Mouse (Mus musculus) CD8-positive naive resting alpha-beta T cell, adult 2 months (primary cell): Measurements from ENCODE around the gene Alkbh1.

ENCODE experiments used
- DNase-seq, 2 experiments: peaks; one replicate each; pipeline ENCODE4 v3.0.0; 2022; ENCODE audit warnings: low read depth in 2 of 2, low spot score in 2 of 2

Alkbh1 gene

DNA sequence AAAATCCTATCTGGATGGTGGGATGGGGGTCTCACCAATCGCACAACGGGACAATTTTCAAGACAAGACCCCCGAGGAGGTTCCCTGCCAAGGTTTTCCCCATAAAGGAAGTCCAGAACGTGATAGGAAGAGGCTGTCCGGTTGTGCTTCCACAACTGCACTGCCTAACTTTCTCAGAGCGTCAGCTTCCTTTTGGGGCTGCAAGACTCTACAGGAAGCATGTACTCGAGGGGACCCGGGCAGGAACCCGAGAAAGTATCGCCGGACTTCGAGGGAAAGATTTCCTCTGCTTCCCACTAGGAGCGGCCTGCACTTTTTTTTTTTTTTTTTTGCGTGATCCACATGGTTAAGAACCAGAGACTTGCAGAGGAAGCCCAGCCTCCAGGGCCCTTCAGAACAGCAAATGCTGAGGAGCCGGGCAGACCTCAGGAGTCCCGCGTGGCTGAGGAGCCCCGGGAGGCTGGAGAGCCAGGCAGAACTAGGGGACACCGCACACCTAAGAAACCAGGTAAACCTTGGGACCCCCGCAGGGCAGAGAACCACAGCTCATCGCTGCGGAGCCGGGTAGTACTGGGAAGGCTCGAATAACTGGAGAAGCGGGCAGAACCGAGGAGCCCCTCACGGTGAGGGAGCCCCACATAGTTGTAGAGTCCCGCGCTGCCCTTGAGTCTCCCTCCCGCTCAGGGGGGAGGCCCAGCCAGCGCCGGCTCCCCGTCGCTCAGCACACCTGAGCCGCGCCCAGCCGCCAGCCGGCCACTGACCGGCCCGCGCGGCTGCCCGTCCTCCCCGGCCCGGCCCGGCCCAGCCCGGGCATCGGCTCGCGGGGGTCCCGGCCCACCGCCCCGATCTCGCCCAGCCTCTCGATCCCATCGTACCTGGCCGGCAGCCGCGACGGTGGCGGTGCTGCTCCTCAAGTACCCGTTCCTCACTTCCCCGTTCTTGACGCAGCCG lies 56.4 kb downstream of the Alkbh1 start:
- DNase-seq = peak; percentile 5 to 16

GRCm38 (mm10) chr12:87385051-87385450 lies 58.8 kb downstream of the Alkbh1 start:
- DNase-seq = no peak

DNA sequence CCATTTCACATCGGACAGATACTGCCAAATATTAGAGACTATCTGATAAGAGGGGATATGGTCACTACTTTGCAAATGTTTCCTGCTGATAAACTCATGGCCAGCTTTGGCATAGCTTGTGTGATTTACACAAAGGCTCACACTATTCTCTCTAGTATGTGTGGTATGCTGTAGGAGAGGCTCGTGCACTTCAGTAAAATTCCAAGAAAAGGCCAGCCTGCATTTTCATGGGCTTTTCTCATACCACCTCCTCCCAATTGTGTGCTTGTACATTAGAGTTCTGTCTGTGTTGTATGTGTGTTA lies 62.5 kb downstream of the Alkbh1 start:
- no peak for DNase-seq

DNA sequence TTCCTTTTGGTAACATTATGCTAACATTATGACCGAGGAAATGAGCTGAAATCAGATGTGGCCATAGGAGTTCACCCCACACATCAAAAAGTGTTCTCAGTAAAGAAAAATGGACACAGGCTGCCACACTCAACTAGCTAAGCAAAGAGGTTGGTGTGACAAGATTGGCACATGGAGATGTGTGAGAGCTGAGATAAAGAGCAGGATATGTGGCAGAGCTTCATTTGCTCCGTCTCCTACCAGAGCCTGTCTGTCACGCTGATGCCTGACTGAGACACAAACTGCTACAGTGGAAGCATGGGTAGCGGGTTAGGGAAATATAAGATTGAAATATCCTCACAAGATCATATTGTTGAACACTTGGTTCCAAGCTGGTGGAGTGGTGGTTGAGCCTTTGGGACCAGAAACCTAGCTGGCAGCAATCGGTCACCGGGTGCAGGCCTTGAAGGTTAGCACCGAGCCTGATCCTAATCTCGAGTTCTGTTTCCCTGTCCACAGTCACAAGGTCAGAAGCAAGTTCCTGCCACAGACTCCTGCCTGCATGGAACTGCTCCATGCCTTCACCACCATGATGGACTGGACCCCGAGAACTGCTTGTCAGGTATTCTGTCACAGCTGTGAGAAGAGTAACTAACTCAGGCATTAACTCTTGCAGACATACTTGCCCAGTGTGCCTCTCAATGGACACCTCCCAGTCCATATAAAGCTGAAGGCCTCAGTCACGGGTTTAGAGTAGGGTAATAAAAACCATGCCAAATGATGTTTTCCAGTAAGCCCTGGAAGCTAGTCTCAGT lies 63.0 kb downstream of the Alkbh1 start:
- no peak for DNase-seq

DNA sequence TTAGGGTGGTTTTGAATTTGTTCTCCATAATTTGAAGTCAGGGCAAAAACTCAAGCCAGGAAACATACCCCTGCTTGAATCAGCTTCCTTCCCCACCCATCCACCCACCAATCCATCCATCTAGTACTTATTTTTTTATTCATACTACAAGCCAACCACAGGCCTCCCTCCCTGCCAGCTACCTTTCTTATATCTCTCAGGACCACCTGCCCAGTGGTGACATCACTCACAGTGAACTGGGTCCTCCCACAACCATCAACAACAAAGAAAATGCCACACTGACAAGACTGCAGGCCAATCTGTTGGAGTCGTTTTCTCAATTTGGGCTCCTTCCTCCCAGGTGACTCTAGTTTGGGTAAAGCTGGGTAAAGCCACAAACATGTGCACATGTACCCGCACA lies 64.3 kb downstream of the Alkbh1 start:
- DNase-seq = no peak
